Mouse (Mus musculus) neutrophil, adult 5-6 weeks (primary cell): ENCODE results near the gene Schip1. TPM values are rescaled to one million over a fixed set of nuclear protein-coding genes. Genes with fewer than 3 reads are reported as not detected.

ENCODE experiments used
- ATAC-seq: fragments of 151-379, 151-347 bp; 2 replicates; pipeline ENCODE4 v1.8.0; 2017; ENCODE audit warnings: mild to moderate bottlenecking, moderate TSS enrichment; ENCODE audit not compliant: insufficient number of reproducible peaks, poor library complexity, low FRiP score, severe bottlenecking; ENCODE audit errors: extremely low read depth
- total RNA-seq: library from RNA; stranded (forward); fragments of 200-1000 nt; gene quantifications from 2 replicates; pipeline ENCODE4 v1.2.3, GENCODE M21; 2017

The Schip1 gene
- total RNA-seq, 1 experiment from 2014 or later, result 0.35 TPM

GRCm38 (mm10) chr3:68657589-68658245, 593.1 kb downstream of the Schip1 start:
- no peak for ATAC-seq

GRCm38 (mm10) chr3:68659996-68660395, 595.4 kb downstream of the Schip1 start:
- ATAC-seq, result no peak

DNA sequence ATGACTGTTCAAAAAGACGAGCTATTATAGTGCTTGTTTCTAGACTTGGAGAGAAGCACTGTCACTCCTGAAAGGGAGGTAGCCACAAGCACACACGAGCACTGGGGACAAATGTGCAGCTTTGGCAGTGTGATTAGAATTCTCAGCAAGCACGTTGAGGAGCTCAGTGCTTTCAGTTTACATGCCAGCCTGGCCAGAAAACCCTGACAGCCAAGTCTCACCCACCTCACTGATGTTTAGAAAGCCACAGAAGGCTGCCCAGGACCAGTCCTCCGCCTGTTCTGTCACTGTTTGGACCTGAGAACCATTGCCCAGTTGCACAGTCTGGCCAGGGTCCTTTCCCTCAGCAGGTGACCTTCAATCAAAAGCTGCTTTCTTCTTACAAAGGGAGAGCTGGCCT, 595.9 kb downstream of the Schip1 start:
- ATAC-seq, result no peak

GRCm38 (mm10) chr3:68662386-68662785, 597.8 kb downstream of the Schip1 start:
- no peak for ATAC-seq

GRCm38 (mm10) chr3:68664337-68664736, 599.7 kb downstream of the Schip1 start:
- ATAC-seq, result no peak

GRCm38 (mm10) chr3:68666377-68666776, 601.8 kb downstream of the Schip1 start:
- no peak for ATAC-seq

DNA sequence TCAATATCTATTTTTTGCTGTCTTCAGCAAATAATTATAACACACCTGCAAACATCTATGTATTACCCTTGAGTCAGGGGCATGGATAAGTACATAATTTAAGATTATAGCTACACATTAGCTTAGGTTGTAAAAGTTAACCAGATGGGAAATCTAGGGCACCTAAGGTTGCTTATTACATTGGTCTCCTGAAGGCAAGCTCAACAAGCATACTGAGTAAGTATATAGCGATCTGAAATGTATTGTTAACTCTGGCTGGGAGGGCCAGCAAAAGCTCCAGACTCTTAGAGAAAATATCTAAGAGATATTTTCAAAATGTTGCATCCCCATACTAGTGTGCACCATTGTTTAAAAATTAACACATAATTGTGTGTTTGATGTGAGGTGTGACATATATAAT, 603.2 kb downstream of the Schip1 start:
- no peak for ATAC-seq

- no peak for ATAC-seq
These were observed 604.9 kb downstream of the Schip1 start for GRCm38 (mm10) chr3:68669418-68669974.

DNA sequence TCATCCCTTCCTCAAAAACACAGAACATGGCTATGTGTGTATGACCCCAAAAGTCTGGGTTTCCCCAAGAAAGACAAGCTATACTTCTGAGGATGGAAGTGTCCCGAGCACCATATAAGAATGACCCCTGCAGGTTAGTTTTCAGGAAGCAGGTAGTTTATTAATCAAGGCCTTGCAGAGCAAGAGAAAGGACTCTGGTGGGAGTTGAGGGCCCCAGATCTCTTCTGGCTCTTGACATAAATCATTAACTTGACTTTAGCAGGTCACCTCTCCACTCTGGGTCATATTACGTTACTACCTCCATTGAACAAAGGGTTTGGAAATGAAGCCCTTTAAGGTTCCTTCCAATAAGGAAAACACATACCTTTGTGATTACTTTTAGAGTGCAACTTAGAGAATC, 610.1 kb downstream of the Schip1 start:
- no peak for ATAC-seq

GRCm38 (mm10) chr3:68675216-68675835, 610.7 kb downstream of the Schip1 start:
- no peak for ATAC-seq

Other genes with a start within 250 kb of the Schip1 start
- 0.23 TPM in 1 of 2 replicates, not detected in the other for gene Iqcj, start 172.6 kb upstream of the Schip1 start, total RNA-seq
- not detected in 2 replicates for gene Iqschfp, start 172.6 kb upstream of the Schip1 start, total RNA-seq